In the genomic region with DNA sequence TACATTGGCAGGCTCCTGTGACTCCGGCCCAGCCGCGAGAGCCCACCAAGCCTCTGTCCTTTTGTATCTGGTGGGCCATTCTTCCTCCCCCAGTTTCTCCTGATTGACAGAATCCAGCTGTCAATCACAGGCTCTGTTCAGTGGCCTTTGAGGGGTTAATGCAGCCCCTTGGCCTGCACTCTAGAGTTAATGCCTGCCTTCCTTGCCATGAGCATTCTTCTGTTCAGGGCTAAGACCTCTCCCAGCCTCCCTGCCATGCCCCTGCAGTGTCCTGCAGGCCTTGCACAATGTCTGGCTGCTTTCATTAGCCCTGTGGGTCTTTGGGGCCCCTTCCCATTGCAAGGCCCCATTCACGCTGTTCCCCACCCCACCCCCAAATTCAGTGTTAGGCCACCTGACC, we compare ENCODE assay signal across 26 mouse cellular contexts.
"Had no signal": no experiment of that assay in that cellular context is flagged by ENCODE, and none has a peak within 500 bp of the region (broad histone marks: within the 10 kb centered on the region; RNA-seq: fewer than 3 reads in every experiment).

No protein-coding gene starts in this region.

- H3K36me3 ChIP-seq: heart, embryonic 13.5 days; heart, embryonic 15.5 days; hindbrain, embryonic 12.5 days; kidney, embryonic 15.5 days; limb, embryonic 13.5 days; limb, embryonic 15.5 days; liver, embryonic 13.5 days had no signal

- H3K9ac ChIP-seq: heart, embryonic 13.5 days; heart, embryonic 15.5 days; hindbrain, embryonic 12.5 days; hindbrain, embryonic 14.5 days; kidney, embryonic 15.5 days; limb, embryonic 13.5 days; limb, embryonic 15.5 days; liver, embryonic 13.5 days had no signal

- DNase-seq: gastrocnemius, postnatal 14 days; gastrocnemius, postnatal 36 days; heart, adult 11 months; heart, adult 2 months; heart, postnatal 14 days; heart, postnatal 36 days; kidney, adult 11 months; kidney, adult 2 months; kidney, adult 9 months; kidney, postnatal 14 days; kidney, postnatal 36 days; layer of hippocampus, adult 9-11 months; layer of hippocampus, postnatal 36 days; left cerebral cortex, postnatal 4 days; liver, embryonic 13.5 days had no signal

- H3K9me3 ChIP-seq: heart, embryonic 13.5 days; heart, embryonic 15.5 days; hindbrain, embryonic 12.5 days; kidney, embryonic 15.5 days; limb, embryonic 13.5 days; limb, embryonic 15.5 days; liver, embryonic 13.5 days had no signal

- H3K27me3 ChIP-seq: heart, embryonic 13.5 days; heart, embryonic 15.5 days; liver, embryonic 13.5 days had no signal

- H3K27ac ChIP-seq: heart, adult 2 months; heart, embryonic 13.5 days; heart, embryonic 15.5 days; hindbrain, embryonic 12.5 days; hindbrain, embryonic 14.5 days; hindbrain, postnatal 0 days; kidney, embryonic 15.5 days; kidney, postnatal 0 days; limb, embryonic 13.5 days; limb, embryonic 15.5 days; liver, embryonic 13.5 days had no signal

- H3K4me3 ChIP-seq: heart, adult 2 months; heart, embryonic 13.5 days; heart, embryonic 15.5 days; hindbrain, embryonic 12.5 days; kidney, embryonic 15.5 days; limb, embryonic 13.5 days; limb, embryonic 15.5 days; liver, embryonic 13.5 days had no signal

- ATAC-seq: hindbrain, postnatal 0 days; intestine, embryonic 16.5 days had no signal

- H3K4me2 ChIP-seq: heart, embryonic 11.5 days; heart, embryonic 13.5 days; heart, embryonic 15.5 days; hindbrain, embryonic 12.5 days; hindbrain, embryonic 14.5 days; kidney, embryonic 15.5 days; limb, embryonic 13.5 days; limb, embryonic 15.5 days; liver, embryonic 13.5 days had no signal

- H3K4me1 ChIP-seq: hindbrain, embryonic 12.5 days; kidney, embryonic 15.5 days; limb, embryonic 13.5 days; limb, embryonic 15.5 days; liver, embryonic 13.5 days had no signal
